Mouse (Mus musculus): Measurements from ENCODE around the gene Plxna1. TPM values are rescaled to one million over a fixed set of nuclear protein-coding genes. Genes with fewer than 3 reads are reported as not detected.

Plxna1 gene
- polyA plus RNA-seq, 1 experiment from 2014 or later, result 19.5 TPM

DNA sequence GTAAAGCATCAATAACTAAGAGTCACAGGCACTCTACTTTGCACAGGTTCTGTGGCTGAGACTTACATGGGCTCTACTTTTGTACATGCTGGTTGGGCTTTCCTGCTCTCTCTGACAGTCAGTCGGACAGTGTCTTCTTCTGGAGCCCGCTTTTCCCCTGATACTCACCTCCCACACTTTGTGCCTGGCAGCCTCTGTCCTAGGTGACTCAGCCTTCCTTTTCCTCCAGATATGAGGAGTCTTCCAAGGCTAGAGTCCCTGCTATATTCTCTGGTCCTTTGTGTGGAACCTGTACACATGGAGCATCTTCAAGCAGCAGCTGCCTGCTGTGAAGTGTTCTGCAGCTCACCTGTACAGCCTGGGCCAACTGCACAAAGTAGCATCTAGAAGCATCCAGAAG, 31.4 kb upstream of the Plxna1 start:
- ATAC-seq (ENCODE audit: low FRiP score, low TSS enrichment), result no peak
- H3K27me3 ChIP-seq (ENCODE audit: insufficient read depth, low read length), result no peaks in the 10 kb centered on the region
- no peak overlapping the region for H3K4me2 ChIP-seq (replicated peaks; ENCODE audit: low read depth, low read length)
- WGBS, result 67% methylated on average over 2 of the region's 2 CpGs
- no peak overlapping the region for H3K27ac ChIP-seq (ENCODE audit: low read length)
- H3K9ac ChIP-seq (replicated peaks; ENCODE audit: low read length), result no peak overlapping the region
- no peak overlapping the region for H3K4me3 ChIP-seq (ENCODE audit: low read length)
- H3K9me3 ChIP-seq (ENCODE audit: low read length), result no peaks in the 10 kb centered on the region
- no peaks in the 10 kb centered on the region for H3K36me3 ChIP-seq (ENCODE audit: insufficient read depth, low read length)
- H3K4me1 ChIP-seq (ENCODE audit: insufficient read depth, low read length), result no peaks in the 10 kb centered on the region

- 85% methylated on average over 2 of the region's 2 CpGs for WGBS
- Histone ChIP-seq H3K27ac (ENCODE audit: low read length) (no peak overlapping the region), H3K36me3 (ENCODE audit: insufficient read depth, low read length) (no peaks in the 10 kb centered on the region), H3K4me1 (ENCODE audit: insufficient read depth, low read length) (no peaks in the 10 kb centered on the region), H3K27me3 (ENCODE audit: insufficient read depth, low read length) (no peaks in the 10 kb centered on the region), H3K9me3 (ENCODE audit: low read length) (no peaks in the 10 kb centered on the region), H3K4me2 (replicated peaks; ENCODE audit: low read depth, low read length) (no peak overlapping the region), H3K4me3 (ENCODE audit: low read length) (no peak overlapping the region), H3K9ac (replicated peaks; ENCODE audit: low read length) (no peak overlapping the region)
- no peak for ATAC-seq (ENCODE audit: low FRiP score, low TSS enrichment)
Measured at GRCm38 (mm10) chr6:89392213-89392612, 29.8 kb upstream of the Plxna1 start.

DNA sequence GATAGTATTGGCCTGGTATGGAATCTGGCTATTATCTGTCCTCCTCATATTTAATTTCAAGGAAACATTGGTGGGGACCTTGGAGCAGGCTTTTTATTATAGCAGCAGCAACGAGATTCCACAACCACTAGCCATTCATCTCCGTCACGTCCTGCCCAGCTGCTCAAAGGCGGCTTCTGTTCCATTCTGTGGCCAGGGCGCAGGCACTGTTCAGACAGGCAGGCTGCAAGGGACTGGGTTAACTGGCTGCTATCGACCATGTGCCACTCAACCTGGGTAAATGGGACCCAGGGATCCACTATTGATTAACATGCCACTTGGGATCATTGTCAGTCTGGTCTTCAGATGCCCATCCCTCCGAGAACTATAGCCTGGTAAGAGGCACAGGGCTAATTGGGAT, 27.4 kb upstream of the Plxna1 start:
- Histone ChIP-seq H3K36me3 (ENCODE audit: insufficient read depth, low read length) (no peaks in the 10 kb centered on the region), H3K4me3 (ENCODE audit: low read length) (no peak overlapping the region), H3K4me2 (replicated peaks; ENCODE audit: low read depth, low read length) (no peak overlapping the region), H3K4me1 (ENCODE audit: insufficient read depth, low read length) (no peaks in the 10 kb centered on the region), H3K27ac (ENCODE audit: low read length) (no peak overlapping the region), H3K9ac (replicated peaks; ENCODE audit: low read length) (no peak overlapping the region), H3K9me3 (ENCODE audit: low read length) (no peaks in the 10 kb centered on the region), H3K27me3 (ENCODE audit: insufficient read depth, low read length) (no peaks in the 10 kb centered on the region)
- WGBS, result 75% methylated on average over 7 of the region's 7 CpGs
- no peak for ATAC-seq (ENCODE audit: low FRiP score, low TSS enrichment)

GRCm38 (mm10) chr6:89386956-89387355, 24.5 kb upstream of the Plxna1 start:
- H3K4me3 ChIP-seq (ENCODE audit: low read length), result no peak overlapping the region
- H3K27me3 ChIP-seq (ENCODE audit: insufficient read depth, low read length), result no peaks in the 10 kb centered on the region
- 88% methylated on average over 1 of the region's 1 CpGs for WGBS
- no peaks in the 10 kb centered on the region for H3K36me3 ChIP-seq (ENCODE audit: insufficient read depth, low read length)
- H3K9me3 ChIP-seq (ENCODE audit: low read length), result no peaks in the 10 kb centered on the region
- H3K4me1 ChIP-seq (ENCODE audit: insufficient read depth, low read length), result no peaks in the 10 kb centered on the region
- no peak overlapping the region for H3K4me2 ChIP-seq (replicated peaks; ENCODE audit: low read depth, low read length)
- H3K27ac ChIP-seq (ENCODE audit: low read length), result no peak overlapping the region
- no peak overlapping the region for H3K9ac ChIP-seq (replicated peaks; ENCODE audit: low read length)
- no peak for ATAC-seq (ENCODE audit: low FRiP score, low TSS enrichment)

DNA sequence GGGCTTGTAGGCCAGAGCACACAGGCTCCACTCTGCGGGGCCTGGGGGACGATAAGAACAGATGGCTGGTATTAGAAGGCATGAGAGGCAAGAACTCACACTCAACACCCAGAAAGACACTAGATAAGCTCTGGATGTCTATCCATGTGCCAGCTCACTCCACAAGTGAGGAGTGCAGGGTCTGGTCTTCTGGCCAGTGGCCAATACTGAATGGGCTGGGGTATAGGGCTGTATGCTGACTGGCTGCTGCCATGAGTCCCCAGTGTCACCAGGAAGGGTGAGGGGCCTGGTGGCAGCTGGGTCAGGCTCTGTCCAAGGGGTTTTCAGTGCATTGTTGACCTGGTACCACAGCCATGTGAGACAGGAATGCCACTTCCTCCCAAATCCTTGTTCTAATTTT, 22.3 kb upstream of the Plxna1 start:
- ATAC-seq (ENCODE audit: low FRiP score, low TSS enrichment), result no peak

DNA sequence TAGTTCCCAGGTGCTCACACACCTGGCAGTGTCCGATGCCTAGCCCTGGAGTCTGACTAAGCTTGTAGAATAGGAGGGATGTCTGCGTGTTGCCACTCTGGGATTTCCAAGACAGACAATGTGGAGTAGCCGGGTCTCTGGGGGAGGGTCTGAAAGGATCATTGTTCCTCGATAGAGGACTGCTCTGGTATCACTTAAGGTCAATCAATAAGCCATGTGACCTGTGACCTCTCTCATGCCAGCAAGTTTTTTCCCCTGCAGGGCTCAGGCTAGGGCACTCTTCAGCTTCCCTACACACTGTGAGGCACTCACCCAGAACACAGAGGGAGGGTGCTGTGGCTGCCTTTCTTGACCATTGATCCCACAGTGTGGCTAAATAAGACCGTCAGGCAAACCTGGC, 19.4 kb upstream of the Plxna1 start:
- WGBS, result 64% methylated on average over 5 of the region's 5 CpGs
- Histone ChIP-seq H3K9me3 (ENCODE audit: low read length) (no peaks in the 10 kb centered on the region), H3K27ac (ENCODE audit: low read length) (no peak overlapping the region), H3K27me3 (ENCODE audit: insufficient read depth, low read length) (no peaks in the 10 kb centered on the region), H3K9ac (replicated peaks; ENCODE audit: low read length) (no peak overlapping the region), H3K36me3 (ENCODE audit: insufficient read depth, low read length) (no peaks in the 10 kb centered on the region), H3K4me2 (replicated peaks; ENCODE audit: low read depth, low read length) (no peak overlapping the region), H3K4me1 (ENCODE audit: insufficient read depth, low read length) (no peaks in the 10 kb centered on the region), H3K4me3 (ENCODE audit: low read length) (no peak overlapping the region)
- 0 out of 2 replicates have a peak, but pooled peaks have one; percentile 43 for ATAC-seq (ENCODE audit: low FRiP score, low TSS enrichment)

More for the DNA sequence above, 22.3 kb upstream of the Plxna1 start:
- 87% methylated on average over 2 of the region's 2 CpGs for WGBS
- H3K27ac ChIP-seq (ENCODE audit: low read length), result no peak overlapping the region
- H3K9ac ChIP-seq (replicated peaks; ENCODE audit: low read length), result no peak overlapping the region
- H3K27me3 ChIP-seq (ENCODE audit: insufficient read depth, low read length), result no peaks in the 10 kb centered on the region
- H3K4me1 ChIP-seq (ENCODE audit: insufficient read depth, low read length), result no peaks in the 10 kb centered on the region
- H3K4me3 ChIP-seq (ENCODE audit: low read length), result no peak overlapping the region
- H3K36me3 ChIP-seq (ENCODE audit: insufficient read depth, low read length), result no peaks in the 10 kb centered on the region
- H3K9me3 ChIP-seq (ENCODE audit: low read length), result no peaks in the 10 kb centered on the region
- H3K4me2 ChIP-seq (replicated peaks; ENCODE audit: low read depth, low read length), result no peak overlapping the region

DNA sequence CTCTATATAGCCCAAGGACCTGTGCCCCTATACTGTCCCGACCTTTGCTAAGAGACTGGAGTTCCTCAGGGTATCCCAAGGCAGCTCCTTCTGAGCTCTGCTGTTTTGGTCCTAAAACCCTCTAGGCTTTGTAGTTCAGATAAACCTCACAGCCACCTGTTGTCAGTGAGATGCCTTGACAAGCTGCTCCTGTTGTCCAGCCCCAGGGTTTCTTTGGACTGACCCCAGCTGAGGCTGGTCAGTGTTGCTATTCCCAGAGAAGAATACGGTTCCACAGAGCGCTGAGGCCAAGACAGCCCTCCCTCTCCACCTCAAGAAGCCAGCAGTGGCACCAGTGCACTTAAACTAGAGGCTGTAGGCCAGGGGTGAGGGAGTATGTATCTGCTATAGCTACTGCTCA, 18.8 kb upstream of the Plxna1 start:
- 67% methylated on average over 3 of the region's 3 CpGs for WGBS
- no peak overlapping the region for H3K9ac ChIP-seq (replicated peaks; ENCODE audit: low read length)
- no peak overlapping the region for H3K4me2 ChIP-seq (replicated peaks; ENCODE audit: low read depth, low read length)
- no peaks in the 10 kb centered on the region for H3K9me3 ChIP-seq (ENCODE audit: low read length)
- H3K4me3 ChIP-seq (ENCODE audit: low read length), result no peak overlapping the region
- ATAC-seq (ENCODE audit: low FRiP score, low TSS enrichment), result no peak
- H3K27ac ChIP-seq (ENCODE audit: low read length), result no peak overlapping the region
- H3K4me1 ChIP-seq (ENCODE audit: insufficient read depth, low read length), result no peaks in the 10 kb centered on the region
- no peaks in the 10 kb centered on the region for H3K27me3 ChIP-seq (ENCODE audit: insufficient read depth, low read length)
- H3K36me3 ChIP-seq (ENCODE audit: insufficient read depth, low read length), result no peaks in the 10 kb centered on the region

DNA sequence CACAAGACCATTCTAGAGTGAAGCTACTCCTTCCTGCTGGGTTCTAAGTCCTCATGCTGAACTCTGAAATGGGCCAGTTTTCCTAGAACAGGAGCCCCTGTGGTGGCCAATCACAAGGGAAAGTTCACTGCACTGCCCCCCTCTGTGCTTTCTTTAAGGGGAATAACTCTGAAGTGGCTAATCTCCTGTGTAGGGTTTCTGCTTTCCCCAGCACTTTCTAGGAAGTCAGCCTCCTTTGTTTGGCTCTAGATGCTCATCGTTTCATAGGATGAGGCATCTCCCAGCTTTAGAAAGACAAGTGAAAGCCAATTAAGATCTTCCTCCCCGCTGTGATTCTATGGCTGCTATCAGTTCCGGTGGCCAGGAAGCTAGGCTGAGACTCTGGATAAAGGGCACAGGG, 18.3 kb upstream of the Plxna1 start:
- no peak for ATAC-seq (ENCODE audit: low FRiP score, low TSS enrichment)
- H3K4me2 ChIP-seq (replicated peaks; ENCODE audit: low read depth, low read length), result no peak overlapping the region
- H3K9ac ChIP-seq (replicated peaks; ENCODE audit: low read length), result no peak overlapping the region
- H3K9me3 ChIP-seq (ENCODE audit: low read length), result no peaks in the 10 kb centered on the region
- H3K27me3 ChIP-seq (ENCODE audit: insufficient read depth, low read length), result no peaks in the 10 kb centered on the region
- H3K27ac ChIP-seq (ENCODE audit: low read length), result no peak overlapping the region
- H3K4me3 ChIP-seq (ENCODE audit: low read length), result no peak overlapping the region
- H3K36me3 ChIP-seq (ENCODE audit: insufficient read depth, low read length), result no peaks in the 10 kb centered on the region
- WGBS, result 45% methylated on average over 3 of the region's 3 CpGs
- H3K4me1 ChIP-seq (ENCODE audit: insufficient read depth, low read length), result no peaks in the 10 kb centered on the region

- 65% methylated on average over 2 of the region's 2 CpGs for WGBS
- H3K9me3 ChIP-seq (ENCODE audit: low read length), result no peaks in the 10 kb centered on the region
Measured at GRCm38 (mm10) chr6:89378264-89378663, 15.8 kb upstream of the Plxna1 start.

DNA sequence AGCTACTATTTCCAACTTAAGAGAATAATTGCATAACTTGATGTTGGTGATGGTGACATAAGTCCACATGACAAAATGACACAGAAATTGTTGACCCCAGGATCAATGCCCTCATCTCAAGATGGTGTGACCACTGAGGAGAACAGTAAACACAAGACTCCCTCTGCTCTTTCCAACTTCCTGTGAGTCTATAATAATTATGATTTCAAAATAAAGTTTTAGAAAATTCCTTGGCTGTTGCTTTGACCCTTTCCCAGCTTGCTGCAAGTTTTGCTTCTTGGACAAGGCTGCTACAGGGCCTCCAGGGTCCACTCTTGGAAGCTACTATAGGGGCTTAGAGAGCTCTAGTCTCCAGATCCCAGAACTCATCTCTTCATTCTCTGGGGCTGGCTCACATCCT, 6.4 kb upstream of the Plxna1 start:
- H3K4me1 ChIP-seq (ENCODE audit: insufficient read depth, low read length), result 0 out of 2 replicates have a peak, but pooled peaks cover 2% of the 10 kb centered on the region
- H3K9me3 ChIP-seq (ENCODE audit: low read length), result no peaks in the 10 kb centered on the region
- no peak overlapping the region for H3K9ac ChIP-seq (replicated peaks; ENCODE audit: low read length)
- H3K4me3 ChIP-seq (ENCODE audit: low read length), result no peak overlapping the region
- H3K36me3 ChIP-seq (ENCODE audit: insufficient read depth, low read length), result no peaks in the 10 kb centered on the region
- no peaks in the 10 kb centered on the region for H3K27me3 ChIP-seq (ENCODE audit: insufficient read depth, low read length)
- ATAC-seq (ENCODE audit: low FRiP score, low TSS enrichment), result no peak
- H3K4me2 ChIP-seq (replicated peaks; ENCODE audit: low read depth, low read length), result no peak overlapping the region
- peak overlapping the region; percentile 22; the same call in 1 of the 2 replicates for H3K27ac ChIP-seq (ENCODE audit: low read length)

More at GRCm38 (mm10) chr6:89378264-89378663, 15.8 kb upstream of the Plxna1 start:
- no peaks in the 10 kb centered on the region for H3K4me1 ChIP-seq (ENCODE audit: insufficient read depth, low read length)
- H3K27me3 ChIP-seq (ENCODE audit: insufficient read depth, low read length), result no peaks in the 10 kb centered on the region
- H3K27ac ChIP-seq (ENCODE audit: low read length), result no peak overlapping the region
- ATAC-seq (ENCODE audit: low FRiP score, low TSS enrichment), result no peak
- H3K36me3 ChIP-seq (ENCODE audit: insufficient read depth, low read length), result no peaks in the 10 kb centered on the region
- no peak overlapping the region for H3K4me3 ChIP-seq (ENCODE audit: low read length)
- H3K9ac ChIP-seq (replicated peaks; ENCODE audit: low read length), result no peak overlapping the region
- H3K4me2 ChIP-seq (replicated peaks; ENCODE audit: low read depth, low read length), result no peak overlapping the region

- no peak overlapping the region for H3K4me2 ChIP-seq (replicated peaks; ENCODE audit: low read depth, low read length)
- WGBS, result 58% methylated on average over 3 of the region's 3 CpGs
- H3K27ac ChIP-seq (ENCODE audit: low read length), result no peak overlapping the region
- no peaks in the 10 kb centered on the region for H3K27me3 ChIP-seq (ENCODE audit: insufficient read depth, low read length)
- no peak for ATAC-seq (ENCODE audit: low FRiP score, low TSS enrichment)
- H3K36me3 ChIP-seq (ENCODE audit: insufficient read depth, low read length), result no peaks in the 10 kb centered on the region
- H3K9me3 ChIP-seq (ENCODE audit: low read length), result no peaks in the 10 kb centered on the region
- H3K4me1 ChIP-seq (ENCODE audit: insufficient read depth, low read length), result peaks cover 27% of the 10 kb centered on the region
- no peak overlapping the region for H3K9ac ChIP-seq (replicated peaks; ENCODE audit: low read length)
- H3K4me3 ChIP-seq (ENCODE audit: low read length), result no peak overlapping the region
Measured at GRCm38 (mm10) chr6:89364342-89364741, 1.9 kb upstream of the Plxna1 start.

Data from kidney, embryonic 16.5 days (tissue).